Mouse (Mus musculus) embryonic facial prominence, embryonic 15.5 days (tissue): ENCODE results near the gene Ubc. TPM values are rescaled to one million over a fixed set of nuclear protein-coding genes. Genes with fewer than 3 reads are reported as not detected.
A peak's percentile ranks its signal among the peaks of the same experiment; 100 is the strongest.

Experiments used
- ATAC-seq: fragments of 200-750 bp; cut with Nextera tagmentation; 2 replicates; pipeline ENCODE4 v1.8.0; 2017; ENCODE audit warnings: low read depth, moderate TSS enrichment; ENCODE audit not compliant: insufficient number of reproducible peaks, low FRiP score, low TSS enrichment
- H3K27ac ChIP-seq: fragments of 300-500 bp; sonication (generic); replicated peaks from 2 replicates; pipeline ENCODE4 v1.5.1; 2015; ENCODE audit warnings: mild to moderate bottlenecking, inconsistent platforms
- H3K27me3 ChIP-seq: fragments of 300-500 bp; sonication (generic); 2 replicates; pipeline ENCODE4 v1.6.1; 2015; ENCODE audit warnings: inconsistent platforms
- H3K36me3 ChIP-seq: fragments of 300-500 bp; sonication (generic); 2 replicates; pipeline ENCODE4 v1.6.1; 2015; ENCODE audit warnings: mild to moderate bottlenecking, inconsistent platforms
- H3K4me1 ChIP-seq: fragments of 300-500 bp; sonication (generic); 2 replicates; pipeline ENCODE4 v1.6.1; 2015; ENCODE audit warnings: inconsistent platforms
- H3K4me2 ChIP-seq: fragments of 300-500 bp; sonication (generic); replicated peaks from 2 replicates; pipeline ENCODE4 v1.6.1; 2015; ENCODE audit warnings: mild to moderate bottlenecking, inconsistent platforms
- H3K4me3 ChIP-seq: fragments of 300-500 bp; sonication (generic); replicated peaks from 2 replicates; pipeline ENCODE4 v1.5.1; 2015; ENCODE audit warnings: mild to moderate bottlenecking, inconsistent platforms
- H3K9ac ChIP-seq: fragments of 300-500 bp; sonication (generic); 2 replicates; pipeline ENCODE4 v1.6.1; 2015; ENCODE audit warnings: inconsistent platforms
- H3K9me3 ChIP-seq: fragments of 300-500 bp; sonication (generic); replicated peaks from 2 replicates; pipeline ENCODE4 v1.6.1; 2016; ENCODE audit warnings: inconsistent platforms
- WGBS: fragments of 180-500 bp; shearing (Covaris S2); methylation state at CpG from one replicate; pipeline ENCODE4 v1.1.7; 2015; 5-methylcytosine and 5-hydroxymethylcytosine counted together
- polyA plus RNA-seq: library from polyadenylated mRNA; unstranded; fragments of >200 nt; fragmentation: Nextera tagmentation; extraction: Ambion mirVana; gene quantifications from 2 replicates; pipeline ENCODE4 v1.2.1, GENCODE M21; 2015

The Ubc gene
- polyA plus RNA-seq, 1 experiment from 2014 or later, result 1,100 TPM

GRCm38 (mm10) chr5:125341459-125342090, 48.4 kb downstream of the Ubc start:
- Histone ChIP-seq H3K9ac (0 out of 2 replicates have a peak overlapping the region, but pooled peaks have one; percentile 58), H3K9me3 (no peaks in the 10 kb centered on the region), H3K36me3 (no peaks in the 10 kb centered on the region), H3K4me1 (peaks cover 37% of the 10 kb centered on the region), H3K4me3 (peak overlapping the region; percentile 83), H3K27ac (no peak overlapping the region), H3K4me2 (peak overlapping the region; percentile 93), H3K27me3 (no peaks in the 10 kb centered on the region)
- 40% methylated on average over 14 of the region's 14 CpGs for WGBS
- ATAC-seq, result no peak

- under 1% methylated on average over 42 of the region's 42 CpGs for WGBS
- peak; percentile 73 for ATAC-seq
- H3K27ac ChIP-seq, result peak within 1 kb of the TSS; percentile 84
Measured at GRCm38 (mm10) chr5:125340547-125341262, 49.3 kb downstream of the Ubc start, which contains the start of gene Scarb1. Gene Scarb1, minus strand, starts transcription at chr5:125341094.

GRCm38 (mm10) chr5:125339851-125340531, 50.0 kb downstream of the Ubc start:
- Histone ChIP-seq H3K27ac (peak overlapping the region; percentile 84), H3K4me2 (peak overlapping the region; percentile 93), H3K4me1 (peaks cover 37% of the 10 kb centered on the region), H3K9me3 (no peaks in the 10 kb centered on the region), H3K9ac (peak overlapping the region; percentile 58), H3K36me3 (no peaks in the 10 kb centered on the region), H3K4me3 (peak overlapping the region; percentile 83), H3K27me3 (no peaks in the 10 kb centered on the region)
- 0 out of 2 replicates have a peak, but pooled peaks have one; percentile 0 for ATAC-seq
- WGBS, result 2% methylated on average over 25 of the region's 25 CpGs

More at GRCm38 (mm10) chr5:125340547-125341262, 49.3 kb downstream of the Ubc start, which contains the start of gene Scarb1:
- H3K9me3 ChIP-seq, result no peaks in the 10 kb centered on the region
- peak within 1 kb of the TSS; percentile 58 for H3K9ac ChIP-seq
- H3K4me1 ChIP-seq, result peaks cover 37% of the 10 kb centered on the region
- H3K36me3 ChIP-seq, result no peaks in the 10 kb centered on the region
- H3K27me3 ChIP-seq, result no peaks in the 10 kb centered on the region
- H3K4me2 ChIP-seq, result peak within 1 kb of the TSS; percentile 93
- H3K4me3 ChIP-seq, result peak within 1 kb of the TSS; percentile 83

DNA sequence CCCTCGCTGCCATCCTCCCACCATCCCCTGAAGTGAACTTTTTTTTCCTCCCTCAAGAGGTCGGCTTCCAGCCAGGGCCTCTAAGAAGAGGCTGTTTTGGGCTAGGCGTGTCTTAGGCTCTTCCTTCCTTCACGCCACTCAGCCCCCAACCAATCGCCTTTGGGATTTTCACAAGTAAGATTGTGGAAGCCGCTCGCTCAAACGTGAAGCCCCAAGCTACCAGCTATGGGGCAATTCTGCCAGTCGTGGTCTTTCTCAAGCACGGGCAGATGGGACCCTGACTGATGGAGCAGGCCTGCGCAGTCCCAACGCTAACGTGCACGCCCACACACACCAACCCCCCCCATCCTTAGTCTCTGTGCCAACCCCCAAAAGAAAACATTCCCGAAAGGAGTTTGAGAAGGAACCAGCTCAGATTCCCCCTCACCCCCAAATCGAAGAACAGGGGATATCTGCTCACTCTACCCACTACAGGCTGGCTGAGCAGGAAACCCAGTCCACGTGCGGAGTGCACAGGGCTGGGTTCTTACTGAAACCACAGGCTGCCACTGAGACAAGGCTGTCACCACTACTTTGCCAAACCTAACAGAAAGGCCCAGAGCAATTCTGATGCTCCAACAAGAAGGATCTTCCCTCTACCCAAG, 50.8 kb downstream of the Ubc start:
- Histone ChIP-seq H3K4me1 (peaks cover 37% of the 10 kb centered on the region), H3K9me3 (no peaks in the 10 kb centered on the region), H3K9ac (peak overlapping the region; percentile 58; the same call in 1 of the 2 replicates), H3K27me3 (no peaks in the 10 kb centered on the region), H3K4me2 (peak overlapping the region; percentile 93), H3K4me3 (peak overlapping the region; percentile 83), H3K36me3 (no peaks in the 10 kb centered on the region), H3K27ac (peak overlapping the region; percentile 84)
- WGBS, result 5% methylated on average over 18 of the region's 18 CpGs
- peak; percentile 55; the same call in 1 of the 2 replicates for ATAC-seq

DNA sequence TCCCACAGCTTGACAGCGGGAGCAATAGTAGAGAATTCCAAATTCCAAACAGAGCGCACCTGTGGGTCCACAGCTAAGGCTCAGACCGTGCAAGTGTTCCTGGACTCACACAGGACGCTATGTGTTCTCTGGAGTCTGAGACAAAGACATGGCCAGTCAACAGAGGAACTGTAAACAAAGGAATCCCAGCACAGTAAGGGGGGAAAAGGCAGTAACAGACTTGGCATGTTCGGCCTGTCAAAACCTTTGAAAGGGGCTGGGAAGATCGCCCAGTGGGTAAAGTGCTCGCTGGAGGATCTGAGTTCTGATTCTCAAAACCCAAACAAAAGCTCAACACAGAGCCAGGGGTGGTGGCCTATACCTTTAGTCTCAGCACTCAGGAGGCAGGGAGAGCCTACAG, 52.5 kb downstream of the Ubc start:
- Histone ChIP-seq H3K36me3 (no peaks in the 10 kb centered on the region), H3K4me3 (no peak overlapping the region), H3K27me3 (no peaks in the 10 kb centered on the region), H3K4me2 (no peak overlapping the region), H3K27ac (no peak overlapping the region), H3K9ac (no peak overlapping the region), H3K9me3 (no peaks in the 10 kb centered on the region), H3K4me1 (peaks cover 41% of the 10 kb centered on the region)
- WGBS, result 73% methylated on average over 7 of the region's 7 CpGs
- no peak for ATAC-seq

DNA sequence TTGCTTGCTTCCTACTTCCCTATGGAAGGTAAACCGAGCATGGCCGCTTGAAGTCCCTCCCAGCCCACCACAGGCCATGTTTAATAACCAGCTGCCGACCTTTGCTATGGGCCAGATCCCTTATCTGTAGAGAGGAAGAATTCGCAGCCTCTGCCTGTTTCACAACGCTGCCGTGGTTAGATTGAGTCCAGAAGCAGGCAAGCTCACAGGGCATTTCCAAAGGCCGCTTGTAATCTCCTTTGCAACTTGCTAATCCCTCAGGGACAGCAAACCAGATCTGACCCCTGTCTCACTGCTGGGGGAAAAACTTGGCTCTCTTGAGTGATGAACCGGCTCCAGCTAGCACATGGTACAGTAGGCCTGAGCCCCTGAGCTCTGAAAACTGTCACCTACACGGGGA, 53.0 kb downstream of the Ubc start:
- 48% methylated on average over 9 of the region's 9 CpGs for WGBS
- Histone ChIP-seq H3K27ac (no peak overlapping the region), H3K36me3 (no peaks in the 10 kb centered on the region), H3K4me3 (no peak overlapping the region), H3K9me3 (no peaks in the 10 kb centered on the region), H3K27me3 (no peaks in the 10 kb centered on the region), H3K4me2 (no peak overlapping the region), H3K4me1 (peaks cover 45% of the 10 kb centered on the region), H3K9ac (no peak overlapping the region)
- ATAC-seq, result no peak

Other genes starting within 250 kb of the Ubc start
- gene Ncor2, start 211.0 kb downstream of the Ubc start, polyA plus RNA-seq, result 39.3 and 41.8 TPM in 2 replicates
- gene Scarb1, start 49.1 kb downstream of the Ubc start, polyA plus RNA-seq, result 61.0 and 64.7 TPM in 2 replicates
- 0.32 and 0.48 TPM in 2 replicates for gene Gm10382, start 880 bp downstream of the Ubc start, polyA plus RNA-seq
- gene Dhx37, start 43.9 kb upstream of the Ubc start, polyA plus RNA-seq, result 11.3 and 12.7 TPM in 2 replicates
- 34.1 and 37.6 TPM in 2 replicates for gene Bri3bp, start 51.4 kb upstream of the Ubc start, polyA plus RNA-seq
- gene Aacs, start 85.6 kb upstream of the Ubc start, polyA plus RNA-seq, result 42.5 and 46.3 TPM in 2 replicates
- gene Tmem132b, start 141.6 kb upstream of the Ubc start, polyA plus RNA-seq, result 0.15 and 0.22 TPM in 2 replicates